Mouse (Mus musculus): Measurements from ENCODE around the gene Slc7a11. TPM values are rescaled to one million over a fixed set of nuclear protein-coding genes. Genes with fewer than 3 reads are reported as not detected.

The Slc7a11 gene
- total and polyA plus RNA-seq, 2 experiments from 2014 or later, result 3.9 to 21.7 TPM

DNA sequence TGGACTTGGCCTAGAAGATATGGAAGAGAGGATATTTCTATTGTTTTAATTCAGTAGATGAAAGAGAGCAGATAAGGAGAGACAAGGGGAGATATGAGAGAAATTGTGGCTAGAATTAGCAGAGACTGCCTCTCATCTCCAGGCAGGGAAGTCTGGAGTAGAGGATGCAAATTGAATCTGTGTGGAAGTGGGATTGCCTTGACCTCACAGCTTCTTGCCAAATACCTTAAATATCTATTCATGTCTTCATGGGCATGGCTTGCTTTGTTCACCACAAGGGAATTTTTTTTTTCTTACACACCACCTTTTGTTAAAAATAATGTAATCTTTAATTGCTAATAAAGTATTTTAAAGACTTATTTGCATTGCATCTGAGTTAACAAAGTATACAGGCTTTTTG, 441.3 kb downstream of the Slc7a11 start:
- no peak for TF ChIP-seq CTCF (IDR thresholded peaks at IDR 0.05)
- ATAC-seq (ENCODE audit: low FRiP score), result no peak
- H3K9me3 ChIP-seq (ENCODE audit: low read length), result no peaks in the 10 kb centered on the region
- no peak overlapping the region for H3K9ac ChIP-seq (replicated peaks; ENCODE audit: low read length, poor library complexity, severe bottlenecking)
- no peak for DNase-seq (ENCODE audit: low spot score)
- no peaks in the 10 kb centered on the region for H3K27me3 ChIP-seq (ENCODE audit: insufficient read depth, low read length)
- H3K27ac ChIP-seq (ENCODE audit: low read depth, low read length), result no peak overlapping the region
- no peak overlapping the region for H3K4me3 ChIP-seq (ENCODE audit: low read depth, low read length)
- no peaks in the 10 kb centered on the region for H3K4me1 ChIP-seq (ENCODE audit: insufficient read depth, low read length)
- H3K36me3 ChIP-seq (ENCODE audit: insufficient read depth, low read length), result no peaks in the 10 kb centered on the region
- no peak overlapping the region for H3K4me2 ChIP-seq (ENCODE audit: low read depth, low read length, poor library complexity, severe bottlenecking)

- 87% methylated on average over 1 of the region's 1 CpGs for WGBS
- no peaks in the 10 kb centered on the region for H3K9me3 ChIP-seq (ENCODE audit: low read length)
- no peak overlapping the region for H3K4me2 ChIP-seq (ENCODE audit: low read depth, low read length, poor library complexity, severe bottlenecking)
- H3K27ac ChIP-seq (ENCODE audit: low read depth, low read length), result no peak overlapping the region
- no peak overlapping the region for H3K9ac ChIP-seq (replicated peaks; ENCODE audit: low read length, poor library complexity, severe bottlenecking)
- no peaks in the 10 kb centered on the region for H3K27me3 ChIP-seq (ENCODE audit: insufficient read depth, low read length)
- ATAC-seq (ENCODE audit: low FRiP score) (no peak), DNase-seq (ENCODE audit: low spot score) (no peak)
- no peaks in the 10 kb centered on the region for H3K4me1 ChIP-seq (ENCODE audit: insufficient read depth, low read length)
- no peaks in the 10 kb centered on the region for H3K36me3 ChIP-seq (ENCODE audit: insufficient read depth, low read length)
- H3K4me3 ChIP-seq (ENCODE audit: low read depth, low read length), result no peak overlapping the region
- TF ChIP-seq CTCF (IDR thresholded peaks at IDR 0.05), result no peak
Observed at GRCm38 (mm10) chr3:50001635-50002034, 441.8 kb downstream of the Slc7a11 start.

DNA sequence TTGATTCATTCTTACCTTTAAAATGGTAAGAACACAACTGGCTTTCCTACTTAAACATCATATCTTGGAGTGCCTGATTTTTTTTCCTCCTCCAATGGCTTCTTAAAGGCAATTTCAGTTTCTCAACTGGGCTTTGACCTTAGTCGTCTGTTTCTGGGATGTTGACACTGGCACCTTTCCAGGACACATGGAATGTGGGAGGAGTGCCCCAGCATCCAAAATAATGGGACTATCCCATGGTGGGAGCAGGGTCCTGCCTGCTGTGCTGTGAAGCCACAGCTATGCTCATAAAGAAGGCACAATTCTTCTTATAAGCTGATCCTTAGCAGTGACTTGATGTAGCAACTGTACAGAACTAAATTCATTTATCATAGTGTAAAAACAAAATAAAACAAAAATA, 450.5 kb downstream of the Slc7a11 start:
- WGBS, result 43% methylated on average over 1 of the region's 1 CpGs
- ATAC-seq (ENCODE audit: low FRiP score), result no peak
- Histone ChIP-seq H3K9me3 (ENCODE audit: low read length) (no peaks in the 10 kb centered on the region), H3K4me1 (ENCODE audit: insufficient read depth, low read length) (no peaks in the 10 kb centered on the region), H3K27me3 (ENCODE audit: insufficient read depth, low read length) (no peaks in the 10 kb centered on the region), H3K4me3 (ENCODE audit: low read depth, low read length) (no peak overlapping the region), H3K36me3 (ENCODE audit: insufficient read depth, low read length) (no peaks in the 10 kb centered on the region), H3K9ac (replicated peaks; ENCODE audit: low read length, poor library complexity, severe bottlenecking) (no peak overlapping the region), H3K27ac (ENCODE audit: low read depth, low read length) (no peak overlapping the region), H3K4me2 (ENCODE audit: low read depth, low read length, poor library complexity, severe bottlenecking) (no peak overlapping the region)
- DNase-seq (ENCODE audit: low spot score), result no peak
- TF ChIP-seq CTCF (IDR thresholded peaks at IDR 0.05), result no peak

- Histone ChIP-seq H3K4me3 (ENCODE audit: low read depth, low read length) (no peak overlapping the region), H3K9ac (replicated peaks; ENCODE audit: low read length, poor library complexity, severe bottlenecking) (no peak overlapping the region), H3K27me3 (ENCODE audit: insufficient read depth, low read length) (no peaks in the 10 kb centered on the region), H3K9me3 (ENCODE audit: low read length) (no peaks in the 10 kb centered on the region), H3K27ac (ENCODE audit: low read depth, low read length) (no peak overlapping the region), H3K4me2 (ENCODE audit: low read depth, low read length, poor library complexity, severe bottlenecking) (no peak overlapping the region), H3K36me3 (ENCODE audit: insufficient read depth, low read length) (no peaks in the 10 kb centered on the region), H3K4me1 (ENCODE audit: insufficient read depth, low read length) (no peaks in the 10 kb centered on the region)
- TF ChIP-seq CTCF (IDR thresholded peaks at IDR 0.05), result no peak
- DNase-seq (ENCODE audit: low spot score) (no peak), ATAC-seq (ENCODE audit: low FRiP score) (no peak)
- WGBS, result 71% methylated on average over 2 of the region's 2 CpGs
Observed at GRCm38 (mm10) chr3:49987236-49987635, 456.2 kb downstream of the Slc7a11 start.

- WGBS, result 72% methylated on average over 3 of the region's 3 CpGs
- no peak for DNase-seq (ENCODE audit: low spot score)
- H3K27me3 ChIP-seq (ENCODE audit: insufficient read depth, low read length), result no peaks in the 10 kb centered on the region
Observed at GRCm38 (mm10) chr3:49984795-49985194, 458.6 kb downstream of the Slc7a11 start.

GRCm38 (mm10) chr3:49983429-49984268, 459.8 kb downstream of the Slc7a11 start:
- H3K36me3 ChIP-seq (ENCODE audit: insufficient read depth, low read length), result no peaks in the 10 kb centered on the region
- TF ChIP-seq CTCF (IDR thresholded peaks at IDR 0.05), result no peak
- no peaks in the 10 kb centered on the region for H3K4me1 ChIP-seq (ENCODE audit: insufficient read depth, low read length)
- no peaks in the 10 kb centered on the region for H3K9me3 ChIP-seq (ENCODE audit: low read length)
- H3K9ac ChIP-seq (replicated peaks; ENCODE audit: low read length, poor library complexity, severe bottlenecking), result no peak overlapping the region
- H3K4me3 ChIP-seq (ENCODE audit: low read depth, low read length), result no peak overlapping the region
- no peak overlapping the region for H3K4me2 ChIP-seq (ENCODE audit: low read depth, low read length, poor library complexity, severe bottlenecking)
- WGBS, result 93% methylated on average over 4 of the region's 4 CpGs
- DNase-seq (ENCODE audit: low spot score) (no peak), ATAC-seq (ENCODE audit: low FRiP score) (no peak)
- H3K27ac ChIP-seq (ENCODE audit: low read depth, low read length), result no peak overlapping the region
- H3K27me3 ChIP-seq (ENCODE audit: insufficient read depth, low read length), result no peaks in the 10 kb centered on the region

More at GRCm38 (mm10) chr3:49984795-49985194, 458.6 kb downstream of the Slc7a11 start:
- H3K36me3 ChIP-seq (ENCODE audit: insufficient read depth, low read length), result no peaks in the 10 kb centered on the region
- no peak for ATAC-seq (ENCODE audit: low FRiP score)
- no peaks in the 10 kb centered on the region for H3K9me3 ChIP-seq (ENCODE audit: low read length)
- no peaks in the 10 kb centered on the region for H3K4me1 ChIP-seq (ENCODE audit: insufficient read depth, low read length)
- no peak overlapping the region for H3K4me3 ChIP-seq (ENCODE audit: low read depth, low read length)
- H3K4me2 ChIP-seq (ENCODE audit: low read depth, low read length, poor library complexity, severe bottlenecking), result no peak overlapping the region
- no peak for TF ChIP-seq CTCF (IDR thresholded peaks at IDR 0.05)
- H3K9ac ChIP-seq (replicated peaks; ENCODE audit: low read length, poor library complexity, severe bottlenecking), result no peak overlapping the region
- no peak overlapping the region for H3K27ac ChIP-seq (ENCODE audit: low read depth, low read length)

All from midbrain, postnatal 0 days (tissue).